Mouse (Mus musculus): ENCODE measurements around the gene Cnn1.

- TF ChIP-seq CTCF (IDR thresholded peaks at IDR 0.05; ENCODE audit: low read depth) (no peak), EP300 (IDR thresholded peaks at IDR 0.05; ENCODE audit: low read depth) (no peak)
Measured at GRCm38 (mm10) chr9:22084667-22085021, 14.4 kb upstream of the Cnn1 start.
